Mouse (Mus musculus) CH12.LX (cell line): ENCODE data around the gene Mlxip. TPM values are rescaled to one million over a fixed set of nuclear protein-coding genes. Genes with fewer than 3 reads are reported as not detected.
A peak's percentile ranks its signal among the peaks of the same experiment; 100 is the strongest.

Experiments used
- DNase-seq: peaks from one replicate; pipeline ENCODE4 v3.0.0-alpha.2; 2013; ENCODE audit errors: extremely low read depth
- H3K27ac ChIP-seq: 2 replicates; pipeline ENCODE4 v1.5.1; 2012; ENCODE audit warnings: low read depth, mild to moderate bottlenecking, control low read depth, moderate library complexity; ENCODE audit not compliant: insufficient read depth
- H3K27me3 ChIP-seq: replicated peaks from 2 replicates; pipeline ENCODE3; 2012; ENCODE audit warnings: inconsistent platforms
- H3K36me3 ChIP-seq, 2 experiments: replicated peaks in 1 of 2; 2 replicates each; pipeline versions ENCODE3 to v1.6.1; 2012; ENCODE audit warnings: inconsistent platforms in 1 of 2, low read length in 1 of 2, mild to moderate bottlenecking in 1 of 2, mixed read lengths in 1 of 2, moderate library complexity in 1 of 2; ENCODE audit not compliant: control insufficient read depth in 1 of 2, insufficient read depth in 1 of 2
- H3K4me1 ChIP-seq, 2 experiments: 2 replicates each; pipeline ENCODE4 v1.6.1; 2012; ENCODE audit warnings: inconsistent platforms in 1 of 2, moderate library complexity in 1 of 2; ENCODE audit not compliant: insufficient read depth in 2 of 2, control insufficient read depth in 1 of 2
- H3K4me2 ChIP-seq: 2 replicates; pipeline ENCODE4 v1.6.1; 2012; ENCODE audit warnings: low read depth, mild to moderate bottlenecking, control low read depth; ENCODE audit not compliant: poor library complexity, insufficient read depth, severe bottlenecking
- H3K4me3 ChIP-seq, 3 experiments: fragments of 150-350 bp in 1 of 3; sonication (generic) in 1 of 3; replicated peaks in 1 of 3; 2 replicates each; pipeline versions ENCODE3 to v1.5.1; 2011 to 2012; ENCODE audit warnings: low read depth in 2 of 3, low read length in 2 of 3, mild to moderate bottlenecking in 2 of 3, moderate library complexity in 2 of 3, control low read depth in 1 of 3, improper control_type of control experiment in 1 of 3, inconsistent platforms in 1 of 3, mixed read lengths in 1 of 3; ENCODE audit not compliant: poor library complexity in 1 of 3
- H3K79me2 ChIP-seq: replicated peaks from 2 replicates; pipeline ENCODE4 v1.6.1; 2012; ENCODE audit warnings: mild to moderate bottlenecking, moderate library complexity; ENCODE audit not compliant: control insufficient read depth, poor library complexity, insufficient read depth, severe bottlenecking; ENCODE audit errors: extremely low read depth
- H3K9ac ChIP-seq: 2 replicates; pipeline ENCODE4 v1.6.1; 2012; ENCODE audit warnings: low read depth, mild to moderate bottlenecking, control low read depth, moderate library complexity; ENCODE audit not compliant: insufficient read depth
- H3K9me3 ChIP-seq: replicated peaks from 2 replicates; pipeline ENCODE3; 2012; ENCODE audit warnings: low read length, inconsistent platforms, mixed read lengths
- CTCF ChIP-seq, 2 experiments: IDR thresholded peaks in 1 of 2; conservative IDR thresholded peaks in 1 of 2; 2 replicates each; pipeline ENCODE4 v1.5.1; 2011 to 2012; ENCODE audit warnings: low read depth in 2 of 2, low read length in 2 of 2, improper control_type of control experiment in 1 of 2, inconsistent platforms in 1 of 2, mild to moderate bottlenecking in 1 of 2, moderate library complexity in 1 of 2
- E2F4 ChIP-seq: IDR thresholded peaks from 2 replicates; pipeline ENCODE4 v1.6.1; 2011; ENCODE audit warnings: low read depth, low read length, improper control_type of control experiment; ENCODE audit not compliant: insufficient replicate concordance
- JUN ChIP-seq: IDR thresholded peaks from 2 replicates; pipeline ENCODE4 v1.6.1; 2011; ENCODE audit warnings: low read depth, mild to moderate bottlenecking, low read length, improper control_type of control experiment, moderate library complexity; ENCODE audit not compliant: insufficient read depth
- NELFE ChIP-seq: IDR thresholded peaks from 2 replicates; pipeline ENCODE4 v1.6.1; 2011; ENCODE audit warnings: low read depth, low read length, improper control_type of control experiment
- NRF1 ChIP-seq: IDR thresholded peaks from 2 replicates; pipeline ENCODE4 v1.6.1; 2014; ENCODE audit warnings: low read depth, mild to moderate bottlenecking, inconsistent platforms, low read length, improper control_type of control experiment, moderate library complexity
- RAD21 ChIP-seq: IDR thresholded peaks from 2 replicates; pipeline ENCODE4 v1.6.1; 2011; ENCODE audit warnings: low read depth, mild to moderate bottlenecking, low read length, improper control_type of control experiment, moderate library complexity
- SMC3 ChIP-seq: IDR thresholded peaks from 2 replicates; pipeline ENCODE4 v1.6.1; 2011; ENCODE audit warnings: low read depth, low read length, improper control_type of control experiment
- ZC3H11A ChIP-seq: IDR thresholded peaks from 2 replicates; pipeline ENCODE4 v1.6.1; 2012; ENCODE audit warnings: low read depth, mild to moderate bottlenecking, inconsistent platforms, low read length, improper control_type of control experiment
- dilution Hi-C: fragments of 300-500 bp; cut with MboI; formaldehyde crosslinking; loops from 2 replicates; pipeline ENCODE4 v1.14.3; 2020; ENCODE audit warnings: low sequenced_read_pairs; ENCODE audit not compliant: extremely low pct_unique_long_range_greater_than_20kb, extremely low pct_ligation_motif_present
- in situ Hi-C: fragments of 300-500 bp; cut with MboI; formaldehyde crosslinking; loops from 3 replicates; pipeline ENCODE4 v1.14.3; 2019; ENCODE audit warnings: low sequenced_read_pairs, low pct_ligation_motif_present, low pct_unique_long_range_greater_than_20kb, mixed read lengths
- polyA plus RNA-seq: library from polyadenylated mRNA; unstranded; fragments of >175 nt; gene quantifications from 2 replicates; pipeline ENCODE4 v1.2.1, GENCODE M21; 2012; ENCODE audit warnings: low read depth; ENCODE audit not compliant: insufficient read length
- total RNA-seq, 2 experiments: library from RNA; depleted of rRNA; stranded (reverse); fragments of 300-350 nt in 1 of 2; fragments of >200 nt in 1 of 2; gene quantifications; 2 replicates each; pipeline ENCODE4 v1.2.3; 2012 to 2014

The Mlxip gene
- total and polyA plus RNA-seq, 3 experiments = 4.3 to 17.9 (median 7.4) TPM

DNA sequence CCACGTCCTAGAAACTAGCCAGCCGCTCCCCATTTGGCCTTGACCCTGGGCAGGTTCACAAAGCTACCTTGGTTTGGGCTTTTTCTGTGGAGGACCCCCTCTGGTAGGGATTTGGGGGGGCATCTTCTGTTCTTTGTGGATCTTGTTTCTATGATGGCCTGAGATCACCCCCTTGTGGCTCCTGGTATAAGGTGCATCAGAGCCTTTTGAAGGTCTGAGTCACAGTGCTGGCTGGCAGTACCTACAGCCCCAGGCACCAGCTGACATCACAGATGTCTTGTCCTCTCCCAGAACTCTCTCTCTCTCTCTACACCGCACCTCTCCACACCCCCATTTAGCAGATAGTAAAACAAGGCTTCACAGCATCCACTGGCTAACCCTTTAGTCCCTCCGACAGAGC is 105.1 kb downstream of the Mlxip start:
- Histone ChIP-seq H3K9ac (no peak overlapping the region), H3K27ac (no peak overlapping the region), H3K79me2 (no peaks in the 10 kb centered on the region), H3K4me3 (no peak overlapping the region), H3K27me3 (peaks cover 7% of the 10 kb centered on the region), H3K4me1 (peaks cover 13 to 22% of the 10 kb centered on the region in 2 experiments), H3K4me2 (no peak overlapping the region), H3K36me3 (no peaks in the 10 kb centered on the region), H3K9me3 (no peaks in the 10 kb centered on the region)
- dilution Hi-C loops (no loop called here), in situ Hi-C loops (loop anchor here (5.0 to 10.0 kb wide), 2 partner anchors 57 to 115 kb away; no protein-coding TSS in a partner anchor)
- peak; percentile 39 for DNase-seq
- TF ChIP-seq JUN = no peak
- peak in 1 of 2 experiments; percentile 94; a peak in 2 of 4 replicates for TF ChIP-seq CTCF (conservative IDR thresholded peaks at IDR 0.05 in 1 of 2, IDR thresholded peaks at IDR 0.05 in 1 of 2; ENCODE audit: low read depth in 2 of 2, low read length in 2 of 2)
- TF ChIP-seq RAD21 = peak; percentile 90
- TF ChIP-seq SMC3 = peak; percentile 90
- no peak for TF ChIP-seq E2F4
- peak; percentile 73 for TF ChIP-seq ZC3H11A
- peak; percentile 16; the same call in 1 of the 2 replicates for TF ChIP-seq NELFE

DNA sequence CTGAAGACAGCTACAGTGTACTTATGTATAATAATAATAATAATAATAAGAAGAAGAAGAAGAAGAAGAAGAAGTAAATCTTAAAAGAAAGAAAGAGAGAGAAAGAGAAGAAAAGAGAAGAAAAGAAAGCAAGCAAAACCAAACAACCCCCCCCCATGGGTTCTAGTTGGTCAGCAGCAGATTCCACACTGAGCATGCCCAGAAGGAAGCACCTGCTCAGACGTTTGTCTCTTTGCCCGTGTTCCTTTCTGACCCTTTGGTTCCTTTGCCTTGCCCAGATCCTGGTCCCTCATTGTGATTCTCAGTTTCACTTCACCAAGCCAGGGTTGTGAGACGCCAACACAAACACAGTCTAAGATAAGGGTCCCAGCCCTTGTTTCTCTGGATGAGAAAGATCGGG is 107.4 kb downstream of the Mlxip start:
- Histone ChIP-seq H3K27me3 (peaks cover 16% of the 10 kb centered on the region), H3K4me3 (no peak overlapping the region), H3K4me1 (peaks cover 8 to 16% of the 10 kb centered on the region in 2 experiments), H3K9me3 (no peaks in the 10 kb centered on the region), H3K9ac (no peak overlapping the region), H3K27ac (no peak overlapping the region), H3K4me2 (0 out of 2 replicates have a peak overlapping the region, but pooled peaks have one; percentile 7), H3K79me2 (no peaks in the 10 kb centered on the region), H3K36me3 (no peaks in the 10 kb centered on the region)
- dilution Hi-C loops (no loop called here), in situ Hi-C loops (no loop called here)
- no peak for TF ChIP-seq SMC3
- TF ChIP-seq NRF1 = peak; percentile 79
- DNase-seq = no peak

Other genes starting within 250 kb of the Mlxip start
- 35.5 and 37.9 TPM in 2 replicates for gene Psmd9, start 225.4 kb upstream of the Mlxip start, total RNA-seq (2012; rRNA removed)
- 28.6 and 30.8 TPM in 2 replicates for gene Psmd9, start 225.4 kb upstream of the Mlxip start, total RNA-seq (2014; rRNA removed)
- gene Psmd9, start 225.4 kb upstream of the Mlxip start, polyA plus RNA-seq = 38.0 and 46.2 TPM in 2 replicates
- not detected in 2 replicates for gene Hpd, start 212.1 kb upstream of the Mlxip start, total RNA-seq (2012; rRNA removed)
- gene Hpd, start 212.1 kb upstream of the Mlxip start, total RNA-seq (2014; rRNA removed) = 0.20 TPM in 1 of 2 replicates, not detected in the other
- gene Hpd, start 212.1 kb upstream of the Mlxip start, polyA plus RNA-seq = not detected in 2 replicates
- gene Wdr66, start 142.7 kb upstream of the Mlxip start, total RNA-seq (2012; rRNA removed) = 0.13 and 0.21 TPM in 2 replicates
- gene Wdr66, start 142.7 kb upstream of the Mlxip start, total RNA-seq (2014; rRNA removed) = 0.21 TPM in 1 of 2 replicates, not detected in the other
- 0.34 and 0.55 TPM in 2 replicates for gene Wdr66, start 142.7 kb upstream of the Mlxip start, polyA plus RNA-seq
- 3.6 and 4.3 TPM in 2 replicates for gene Bcl7a, start 51.0 kb upstream of the Mlxip start, total RNA-seq (2012; rRNA removed)
- gene Bcl7a, start 51.0 kb upstream of the Mlxip start, total RNA-seq (2014; rRNA removed) = 1.9 and 2.3 TPM in 2 replicates
- 6.3 and 7.2 TPM in 2 replicates for gene Bcl7a, start 51.0 kb upstream of the Mlxip start, polyA plus RNA-seq
- not detected in 2 replicates for gene Lrrc43, start 94.5 kb downstream of the Mlxip start, total RNA-seq (2012; rRNA removed)
- not detected in 2 replicates for gene Lrrc43, start 94.5 kb downstream of the Mlxip start, total RNA-seq (2014; rRNA removed)
- not detected in 2 replicates for gene Lrrc43, start 94.5 kb downstream of the Mlxip start, polyA plus RNA-seq
- gene Il31, start 94.7 kb downstream of the Mlxip start, total RNA-seq (2012; rRNA removed) = not detected in 2 replicates
- not detected in 2 replicates for gene Il31, start 94.7 kb downstream of the Mlxip start, total RNA-seq (2014; rRNA removed)
- not detected in 2 replicates for gene Il31, start 94.7 kb downstream of the Mlxip start, polyA plus RNA-seq
- 0.17 and 0.30 TPM in 2 replicates for gene B3gnt4, start 115.7 kb downstream of the Mlxip start, total RNA-seq (2012; rRNA removed)
- not detected in 2 replicates for gene B3gnt4, start 115.7 kb downstream of the Mlxip start, total RNA-seq (2014; rRNA removed)
- not detected in 2 replicates for gene B3gnt4, start 115.7 kb downstream of the Mlxip start, polyA plus RNA-seq
- gene Diablo, start 129.4 kb downstream of the Mlxip start, total RNA-seq (2012; rRNA removed) = 37.7 and 41.8 TPM in 2 replicates
- 68.0 and 75.2 TPM in 2 replicates for gene Diablo, start 129.4 kb downstream of the Mlxip start, total RNA-seq (2014; rRNA removed)
- 58.7 and 63.2 TPM in 2 replicates for gene Diablo, start 129.4 kb downstream of the Mlxip start, polyA plus RNA-seq
- gene Gm49027, start 130.7 kb downstream of the Mlxip start, total RNA-seq (2012; rRNA removed) = 0.38 and 0.63 TPM in 2 replicates
- not detected in 2 replicates for gene Gm49027, start 130.7 kb downstream of the Mlxip start, total RNA-seq (2014; rRNA removed)
- gene Gm49027, start 130.7 kb downstream of the Mlxip start, polyA plus RNA-seq = not detected in 2 replicates
- gene Vps33a, start 178.2 kb downstream of the Mlxip start, total RNA-seq (2012; rRNA removed) = 21.0 and 24.8 TPM in 2 replicates
- gene Vps33a, start 178.2 kb downstream of the Mlxip start, total RNA-seq (2014; rRNA removed) = 17.0 and 17.1 TPM in 2 replicates
- gene Vps33a, start 178.2 kb downstream of the Mlxip start, polyA plus RNA-seq = 27.8 and 30.6 TPM in 2 replicates